Mouse (Mus musculus) adrenal gland, adult 2 months (tissue): ENCODE results near the gene Lcp2. TPM values are rescaled to one million over a fixed set of nuclear protein-coding genes. Genes with fewer than 3 reads are reported as not detected.
A peak's percentile ranks its signal among the peaks of the same experiment; 100 is the strongest.

Experiments
- DNase-seq: peaks from one replicate; pipeline ENCODE4 v3.0.0; 2021
- long read RNA-seq: library from polyadenylated mRNA; stranded (forward); transcript quantifications from one replicate; pipeline ENCODE4 v2.0.0, GENCODE M21; 2021
- polyA plus RNA-seq: library from polyadenylated mRNA; depleted of rRNA; stranded (reverse); fragments of >200 nt; gene quantifications from 2 replicates; pipeline ENCODE4 v1.2.3, GENCODE M21; 2012; rRNA removed
- total RNA-seq, 2 experiments: library from RNA; stranded (reverse); gene quantifications; 2 replicates each; pipeline ENCODE4 v1.2.3; 2021

Gene Lcp2
- 1 to 10 TPM; 2.9 to 5.6 TPM for total RNA-seq
- 1.3 and 1.4 TPM in 2 replicates for polyA plus RNA-seq
- long read RNA-seq, result 0 reads

GRCm38 (mm10) chr11:34046767-34047541, at the start of gene Lcp2:
Lcp2 (plus strand) TSS chr11:34046920.
- DNase-seq, result no peak

DNA sequence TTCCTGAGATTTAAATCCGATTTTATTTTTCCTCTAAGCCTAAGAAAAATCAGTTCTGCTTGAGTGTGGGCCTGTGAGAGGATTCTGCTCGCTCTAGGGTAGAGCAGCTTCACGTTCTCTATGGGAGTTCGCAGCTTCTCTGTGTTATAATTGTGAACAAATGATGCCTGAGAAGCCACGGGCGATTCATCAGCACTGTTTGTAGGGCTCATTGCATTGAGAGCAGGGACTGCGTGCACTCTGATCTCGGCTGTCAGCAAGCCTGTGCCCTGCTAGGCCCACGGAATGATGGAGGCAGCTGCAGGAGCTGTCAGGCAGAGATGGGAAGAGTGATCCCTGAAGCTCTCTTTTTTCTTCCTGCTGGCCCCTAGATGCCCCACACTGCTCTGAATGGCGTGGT, 48.5 kb upstream of the Lcp2 start:
- no peak for DNase-seq

DNA sequence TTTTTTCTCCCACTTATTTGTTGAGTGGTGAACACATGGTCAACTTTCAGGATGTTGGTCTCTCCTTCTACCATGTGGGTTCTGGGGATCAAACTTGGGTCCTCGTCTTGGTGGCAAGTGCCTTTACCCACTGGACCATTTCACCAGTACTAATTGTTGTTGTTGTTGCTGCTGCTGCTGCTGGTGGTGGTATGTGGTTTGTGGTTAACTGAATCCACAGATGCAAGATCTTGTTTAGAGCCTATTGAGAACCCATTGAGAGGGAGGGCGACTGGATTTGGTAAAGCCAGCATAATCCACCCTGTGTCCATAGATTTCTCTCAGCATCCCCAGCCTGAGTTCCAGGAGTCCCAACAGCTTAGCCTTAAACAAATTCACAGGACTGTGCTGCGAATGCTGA, 46.3 kb upstream of the Lcp2 start:
- no peak for DNase-seq

DNA sequence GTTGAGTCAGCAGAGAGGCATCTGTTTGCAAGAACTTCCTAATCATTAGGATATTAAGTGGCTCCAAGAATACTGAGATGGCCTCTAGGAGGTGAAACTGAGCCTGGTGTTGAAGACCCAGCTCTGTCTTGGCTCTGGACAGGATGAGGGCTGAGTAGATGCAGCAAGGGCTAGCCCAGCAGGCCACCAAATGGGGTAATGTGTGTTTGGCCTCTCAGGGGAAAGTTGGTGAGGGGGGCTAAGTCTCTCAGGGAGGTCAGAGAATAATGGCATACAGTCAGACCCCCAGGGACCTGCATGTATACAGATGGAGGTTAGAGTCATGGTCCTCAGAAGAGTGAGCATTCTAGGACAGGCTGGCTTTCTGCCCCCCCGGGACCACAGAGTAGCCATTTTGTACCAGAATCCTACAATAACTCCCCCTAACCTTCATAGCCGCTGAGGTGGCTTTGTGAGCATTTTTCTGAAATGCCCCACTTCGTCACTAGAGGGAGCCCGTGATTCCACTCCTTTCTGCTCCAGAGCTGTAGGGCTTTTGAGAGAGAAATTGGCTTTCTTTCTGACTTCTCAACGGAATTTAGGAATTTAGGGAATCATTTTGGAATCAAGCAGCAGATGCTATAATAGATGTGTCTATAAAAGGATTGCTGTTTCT, 44.7 kb upstream of the Lcp2 start:
- DNase-seq, result peak; percentile 29

DNA sequence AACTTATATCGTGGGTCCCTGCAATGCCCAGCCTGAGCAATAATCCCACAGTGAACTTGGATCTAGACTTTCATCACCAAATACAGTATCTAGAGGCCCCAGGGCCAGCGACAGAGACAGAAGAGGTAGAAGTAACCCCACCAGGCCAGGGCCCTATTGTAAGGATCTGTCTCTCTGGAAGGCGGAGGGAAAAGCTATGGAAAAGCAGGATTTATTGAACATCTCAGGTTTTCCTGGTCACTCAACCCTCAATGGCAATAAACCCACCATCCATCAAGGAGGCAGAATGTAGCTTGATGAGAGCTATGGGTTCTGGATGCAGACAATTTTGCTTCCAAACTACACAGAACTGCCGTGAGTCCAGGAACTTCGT, 44.1 kb upstream of the Lcp2 start:
- no peak for DNase-seq

DNA sequence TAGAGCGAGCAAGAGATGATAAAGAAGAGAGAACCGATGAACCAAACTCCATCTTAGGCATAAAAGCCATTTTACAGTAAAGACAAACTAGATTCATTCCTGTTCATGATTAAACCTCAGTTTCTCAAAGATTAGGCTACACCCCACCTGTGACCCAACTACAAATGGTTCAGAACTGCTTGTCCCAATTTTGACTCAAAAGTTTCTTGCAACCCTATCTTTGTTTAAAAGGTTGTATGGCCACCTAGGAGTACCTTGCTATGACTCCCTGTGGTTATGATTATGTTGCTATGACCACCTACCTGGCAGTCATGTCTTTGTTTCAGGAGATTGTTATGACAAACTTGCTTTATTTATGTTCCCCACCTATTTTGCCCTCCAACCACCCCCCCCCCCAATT, 39.1 kb upstream of the Lcp2 start:
- DNase-seq, result no peak

GRCm38 (mm10) chr11:34008214-34008613, 38.5 kb upstream of the Lcp2 start:
- no peak for DNase-seq

DNA sequence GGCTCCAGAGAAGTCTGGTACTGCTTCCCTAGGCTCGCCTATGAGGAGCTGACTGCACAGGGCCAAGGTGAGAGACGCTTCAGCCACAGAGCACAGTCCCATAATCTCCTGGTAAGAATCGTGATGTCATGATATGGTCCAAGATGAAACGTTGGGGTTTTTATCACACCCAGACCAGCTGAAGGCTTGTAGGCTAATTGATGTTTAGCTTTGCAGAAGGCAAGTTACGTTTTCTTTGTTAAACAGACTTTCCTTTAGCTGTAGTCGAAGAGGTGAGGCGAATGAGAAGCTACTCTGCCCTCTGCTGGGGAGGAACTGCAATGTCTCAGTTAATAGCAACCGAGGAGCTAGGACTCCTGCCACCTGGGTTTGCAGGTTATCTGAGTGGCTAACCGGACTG, 38.0 kb upstream of the Lcp2 start:
- DNase-seq, result peak; percentile 30

DNA sequence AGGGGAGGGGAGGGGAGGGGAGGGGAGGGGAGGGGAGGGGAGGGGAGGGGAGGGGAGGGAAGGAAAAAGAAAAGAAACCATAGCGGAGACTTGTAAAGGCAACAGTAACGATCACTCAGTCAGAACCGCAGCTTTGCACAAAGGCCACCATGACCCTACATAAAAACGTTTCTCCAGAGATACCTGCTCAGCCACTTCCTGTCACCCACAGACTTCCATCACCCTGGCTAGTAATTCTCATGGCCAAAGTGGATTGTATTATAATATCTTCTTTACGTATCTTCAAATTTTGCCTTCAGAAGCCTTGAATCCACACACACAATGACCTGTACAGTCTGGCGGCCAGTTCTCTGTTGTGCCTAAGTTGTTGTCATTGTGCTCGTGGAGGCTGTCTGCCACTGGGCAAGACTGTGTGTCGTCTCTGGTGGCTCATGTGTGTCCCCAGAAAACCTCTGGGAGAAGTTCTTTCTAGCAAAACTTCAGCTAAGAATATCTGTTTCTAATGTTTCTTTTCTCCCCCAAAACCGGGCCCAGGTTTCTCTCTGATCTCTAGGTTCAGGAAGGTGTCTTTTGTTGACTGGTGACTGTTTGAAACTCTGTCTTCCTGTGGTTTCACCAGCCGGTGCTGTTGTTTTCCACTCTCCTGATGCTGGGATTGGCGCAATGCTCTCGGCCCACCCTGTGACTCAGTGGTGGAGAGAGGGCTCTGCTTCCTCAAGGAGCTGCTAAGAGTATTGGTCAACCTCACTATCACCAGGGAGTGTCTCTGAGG, 37.2 kb upstream of the Lcp2 start:
- no peak for DNase-seq

DNA sequence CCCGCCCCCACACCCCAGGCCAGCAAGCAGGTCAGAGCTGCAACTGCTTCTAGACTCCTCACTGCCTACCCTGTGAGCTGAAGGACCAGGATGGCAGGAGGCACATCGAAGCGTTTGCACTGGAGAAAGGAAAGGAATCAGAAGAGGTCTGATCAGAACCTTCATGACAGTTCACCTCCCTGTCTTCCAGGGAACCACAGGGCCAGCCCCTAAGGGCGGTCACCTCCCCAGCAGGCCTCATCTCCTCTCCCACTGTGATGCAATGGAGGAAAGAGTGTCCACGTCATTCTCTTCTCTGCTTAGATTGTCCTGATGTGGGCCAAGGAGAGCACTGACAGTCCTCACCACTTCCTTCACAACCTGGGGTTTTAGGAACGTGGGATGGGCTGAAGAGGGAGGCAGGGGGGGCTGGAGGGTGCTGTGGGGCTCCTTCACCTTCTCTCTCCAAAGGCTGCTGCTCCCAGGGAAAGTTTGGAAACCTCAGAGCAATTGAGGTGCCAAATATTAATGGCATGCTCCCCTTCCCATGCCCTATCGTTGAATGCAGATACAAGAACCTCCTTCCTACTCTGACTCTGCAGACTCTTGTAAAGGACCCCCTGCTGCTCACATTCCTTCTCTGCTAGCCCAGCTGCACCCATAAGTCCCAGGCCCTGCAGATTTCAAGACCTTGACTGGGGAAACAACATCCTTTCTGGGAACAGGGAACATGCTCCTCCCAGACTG, 36.4 kb upstream of the Lcp2 start:
- DNase-seq, result no peak

- no peak for DNase-seq
Measured at GRCm38 (mm10) chr11:34010859-34011172, 35.9 kb upstream of the Lcp2 start.

DNA sequence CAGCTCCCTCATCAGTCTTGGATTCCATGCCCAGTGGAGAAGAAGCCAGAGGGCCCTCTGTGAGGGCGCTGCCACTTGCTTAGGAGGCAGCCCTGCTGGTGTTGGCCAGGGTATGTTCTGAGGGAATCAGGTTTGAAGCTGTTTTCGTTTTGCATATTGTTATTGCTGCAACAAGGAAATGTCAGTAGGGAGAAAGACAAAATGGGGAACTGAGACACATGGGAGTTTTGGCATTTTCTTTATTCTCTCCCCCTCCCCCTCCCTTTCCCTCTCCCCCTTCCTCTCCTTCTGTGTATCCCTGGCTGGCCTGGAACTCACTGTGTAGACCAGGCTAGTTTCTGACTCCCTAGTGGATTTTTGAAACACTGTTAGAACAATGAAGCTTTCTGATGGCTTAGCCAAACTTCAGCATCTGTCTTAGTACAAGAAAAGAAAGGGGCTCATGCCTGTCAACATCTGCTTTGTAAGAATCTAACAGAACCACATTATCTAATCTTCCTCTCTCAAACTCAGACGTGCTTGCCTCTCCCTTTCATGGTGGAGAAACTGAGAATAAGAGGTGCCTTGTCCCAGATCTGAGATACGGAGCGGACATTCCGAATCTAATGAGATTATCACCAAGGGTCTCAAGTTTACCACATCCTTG, 34.6 kb upstream of the Lcp2 start:
- no peak for DNase-seq

DNA sequence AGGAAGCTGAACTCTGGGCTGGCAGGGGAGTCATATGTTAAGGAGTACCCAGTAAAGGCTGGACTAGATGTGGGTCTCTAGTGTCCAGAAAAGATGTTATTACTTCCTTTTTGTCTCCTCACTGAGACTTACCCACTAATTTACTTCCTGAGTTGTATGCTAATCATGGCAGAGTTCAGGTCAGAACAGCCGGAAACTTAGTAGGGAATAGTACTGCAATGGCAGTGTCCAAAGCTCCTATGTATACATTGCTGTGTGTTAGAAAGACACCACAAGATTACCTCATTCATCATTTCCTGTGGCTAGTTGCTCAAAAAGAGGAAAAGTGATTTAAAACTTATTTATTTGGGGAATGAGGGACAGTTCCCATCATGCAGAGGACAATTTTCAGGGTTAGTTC, 21.6 kb upstream of the Lcp2 start:
- no peak for DNase-seq

GRCm38 (mm10) chr11:34029658-34030057, 17.1 kb upstream of the Lcp2 start:
- DNase-seq, result no peak

DNA sequence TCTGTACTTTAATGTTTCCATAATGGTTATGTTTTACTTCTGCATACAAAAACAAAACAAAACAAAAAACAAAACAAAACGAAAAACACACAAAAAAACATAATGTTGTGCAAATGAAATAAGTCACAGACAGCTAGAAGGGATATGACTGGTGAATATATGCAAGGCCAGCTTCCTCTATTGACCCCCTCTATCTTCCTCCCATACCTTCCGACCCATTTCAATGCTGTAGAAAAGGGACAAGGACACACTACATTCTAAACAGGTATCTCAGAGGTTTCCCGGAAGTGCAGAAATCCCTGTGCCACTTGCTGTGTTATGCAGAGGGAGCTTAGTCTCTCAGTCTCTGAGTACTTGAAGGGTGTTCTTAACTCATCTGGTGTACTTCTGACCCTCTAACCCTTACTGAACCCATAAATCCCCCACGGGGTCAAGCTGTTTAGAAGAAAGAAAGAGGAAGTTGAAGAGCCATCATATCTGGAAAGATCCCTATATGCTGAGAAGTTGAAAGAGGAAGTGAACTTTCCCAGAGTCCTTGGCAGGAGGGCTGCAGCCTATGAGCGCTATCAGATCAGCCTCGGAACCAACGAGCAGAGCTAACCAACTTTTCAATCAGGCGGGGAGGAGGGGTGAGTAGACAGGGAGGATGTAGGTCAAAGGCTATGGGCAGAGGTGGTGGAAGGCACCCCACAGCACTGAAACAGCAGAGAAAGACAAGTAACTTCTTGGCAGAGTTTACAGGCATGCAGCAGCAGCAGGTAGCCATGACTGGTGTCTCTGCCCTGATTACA, 15.5 kb upstream of the Lcp2 start:
- peak; percentile 21 for DNase-seq

GRCm38 (mm10) chr11:34034008-34034505, 12.7 kb upstream of the Lcp2 start:
- peak; percentile 4 for DNase-seq

GRCm38 (mm10) chr11:34034794-34035193, 11.9 kb upstream of the Lcp2 start:
- DNase-seq, result no peak

GRCm38 (mm10) chr11:34035909-34036658, 10.6 kb upstream of the Lcp2 start:
- peak; percentile 34 for DNase-seq

GRCm38 (mm10) chr11:34040061-34040460, 6.7 kb upstream of the Lcp2 start:
- no peak for DNase-seq

GRCm38 (mm10) chr11:34042808-34043207, 3.9 kb upstream of the Lcp2 start:
- DNase-seq, result no peak
